Mouse (Mus musculus): Measurements from ENCODE around the gene Olfr204.
"Not testable (repeated sequence)": the region's sequence is repeated elsewhere in the genome, so short reads cannot be mapped to it uniquely, and the experiment has no call there.

Olfr204 gene

GRCm38 (mm10) chr16:59318148-59318547, at the start of gene Olfr204:
TSS of gene Olfr204 (minus strand) at chr16:59318248.
- no peak for DNase-seq (ENCODE audit: low spot score)

- DNase-seq (ENCODE audit: low spot score), result no peak
These were observed 45.8 kb upstream of the Olfr204 start, which contains the start of gene Olfr209 for GRCm38 (mm10) chr16:59363893-59364292. TSS of gene Olfr209 (minus strand) at chr16:59363993.

- no peak for DNase-seq (ENCODE audit: low spot score)
These were observed 31.1 kb upstream of the Olfr204 start, which contains the start of gene Olfr206 for GRCm38 (mm10) chr16:59349146-59349545. TSS of gene Olfr206 (minus strand) at chr16:59349246.

- no peak for DNase-seq (ENCODE audit: low spot score)
These were observed 13.0 kb upstream of the Olfr204 start, which contains the start of gene Olfr205 for GRCm38 (mm10) chr16:59331038-59331437. TSS of gene Olfr205 (minus strand) at chr16:59331138.

- DNase-seq (ENCODE audit: low spot score), result not testable (repeated sequence)
These were observed 5.2 kb upstream of the Olfr204 start for GRCm38 (mm10) chr16:59323262-59323661.

GRCm38 (mm10) chr16:59298581-59298980, 19.5 kb downstream of the Olfr204 start, which contains the start of gene Olfr203:
TSS of gene Olfr203 (plus strand) at chr16:59298881.
- DNase-seq (ENCODE audit: low spot score), result no peak

- DNase-seq (ENCODE audit: low spot score), result not testable (repeated sequence)
These were observed 30.5 kb downstream of the Olfr204 start for GRCm38 (mm10) chr16:59287576-59287975.

- no peak for DNase-seq (ENCODE audit: low spot score)
These were observed 31.4 kb downstream of the Olfr204 start, which contains the start of gene Olfr202 for GRCm38 (mm10) chr16:59286693-59287092. TSS of gene Olfr202 (minus strand) at chr16:59286793.

- DNase-seq (ENCODE audit: low spot score), result no peak
These were observed 34.6 kb downstream of the Olfr204 start for GRCm38 (mm10) chr16:59283476-59283875.

GRCm38 (mm10) chr16:59280542-59280941, 37.5 kb downstream of the Olfr204 start:
- DNase-seq (ENCODE audit: low spot score), result no peak

GRCm38 (mm10) chr16:59272532-59272931, 45.5 kb downstream of the Olfr204 start, which contains the start of gene Olfr201:
TSS of gene Olfr201 (minus strand) at chr16:59272632.
- DNase-seq (ENCODE audit: low spot score), result not testable (repeated sequence)

- not testable (repeated sequence) for DNase-seq (ENCODE audit: low spot score)
These were observed 49.0 kb downstream of the Olfr204 start for GRCm38 (mm10) chr16:59269097-59269496.
